Mouse (Mus musculus) liver, adult 2 months (tissue): ENCODE results near the gene Txlnb. TPM values are rescaled to one million over a fixed set of nuclear protein-coding genes. Genes with fewer than 3 reads are reported as not detected.

Source experiments
- DNase-seq: peaks from one replicate; pipeline ENCODE4 v3.0.0-alpha.2; 2011; ENCODE audit warnings: low read depth, low spot score; ENCODE audit errors: extremely low read depth
- H3K27ac ChIP-seq: fragments of 200-500 bp; replicated peaks from 2 replicates; pipeline ENCODE4 v1.5.1; 2012; ENCODE audit warnings: low read depth, mild to moderate bottlenecking, control low read depth, inconsistent platforms, low read length; ENCODE audit not compliant: insufficient read depth
- H3K27me3 ChIP-seq: fragments of 200-500 bp; 2 replicates; pipeline ENCODE4 v1.6.1; 2012; ENCODE audit warnings: mild to moderate bottlenecking, moderate library complexity, low read length, inconsistent platforms; ENCODE audit not compliant: control insufficient read depth, insufficient read depth
- H3K36me3 ChIP-seq: fragments of 200-500 bp; 2 replicates; pipeline ENCODE4 v1.6.1; 2012; ENCODE audit warnings: low read length, inconsistent platforms; ENCODE audit not compliant: control insufficient read depth, insufficient read depth
- H3K4me1 ChIP-seq: fragments of 200-500 bp; 2 replicates; pipeline ENCODE4 v1.6.1; 2011; ENCODE audit warnings: low read length; ENCODE audit not compliant: control insufficient read depth, insufficient read depth
- H3K4me3 ChIP-seq: fragments of 200-500 bp; 2 replicates; pipeline ENCODE4 v1.5.1; 2011; ENCODE audit warnings: low read depth, mild to moderate bottlenecking, control low read depth, low read length, moderate library complexity; ENCODE audit not compliant: insufficient read depth
- H3K79me2 ChIP-seq: fragments of 200-500 bp; 2 replicates; pipeline ENCODE4 v1.6.1; 2012; ENCODE audit warnings: inconsistent platforms, mild to moderate bottlenecking, low read length, moderate library complexity; ENCODE audit not compliant: control insufficient read depth, insufficient read depth
- H3K9ac ChIP-seq: fragments of 200-500 bp; 2 replicates; pipeline ENCODE4 v1.6.1; 2012; ENCODE audit warnings: low read depth, mild to moderate bottlenecking, control low read depth, inconsistent platforms, low read length
- CTCF ChIP-seq: fragments of 200-500 bp; IDR thresholded peaks from 2 replicates; pipeline ENCODE4 v1.5.1; 2011; ENCODE audit warnings: low read depth, low read length, control low read depth
- POLR2A ChIP-seq: fragments of 200-500 bp; IDR thresholded peaks from 2 replicates; pipeline ENCODE4 v1.6.1; 2011; ENCODE audit warnings: low read length, control low read depth; ENCODE audit not compliant: insufficient read depth; ENCODE audit errors: extremely low read depth
- WGBS: fragments of 180-500 bp; shearing (Covaris S2); methylation state at CpG from one replicate; pipeline ENCODE4 v1.1.7; 2018; 5-methylcytosine and 5-hydroxymethylcytosine counted together
- polyA plus RNA-seq: library from polyadenylated mRNA; depleted of rRNA; stranded (reverse); fragments of >200 nt; gene quantifications from 2 replicates; pipeline ENCODE4 v1.2.3, GENCODE M21; 2012; rRNA removed
- total RNA-seq: library from RNA; depleted of rRNA; stranded (reverse); fragments of >200 nt; gene quantifications from 2 replicates; pipeline ENCODE4 v1.2.3, GENCODE M21; 2014; rRNA removed

Gene Txlnb
- 0.07 and 0.18 TPM in 2 replicates for total RNA-seq
- polyA plus RNA-seq: 0.06 TPM in 1 of 2 replicates, not detected in the other

DNA sequence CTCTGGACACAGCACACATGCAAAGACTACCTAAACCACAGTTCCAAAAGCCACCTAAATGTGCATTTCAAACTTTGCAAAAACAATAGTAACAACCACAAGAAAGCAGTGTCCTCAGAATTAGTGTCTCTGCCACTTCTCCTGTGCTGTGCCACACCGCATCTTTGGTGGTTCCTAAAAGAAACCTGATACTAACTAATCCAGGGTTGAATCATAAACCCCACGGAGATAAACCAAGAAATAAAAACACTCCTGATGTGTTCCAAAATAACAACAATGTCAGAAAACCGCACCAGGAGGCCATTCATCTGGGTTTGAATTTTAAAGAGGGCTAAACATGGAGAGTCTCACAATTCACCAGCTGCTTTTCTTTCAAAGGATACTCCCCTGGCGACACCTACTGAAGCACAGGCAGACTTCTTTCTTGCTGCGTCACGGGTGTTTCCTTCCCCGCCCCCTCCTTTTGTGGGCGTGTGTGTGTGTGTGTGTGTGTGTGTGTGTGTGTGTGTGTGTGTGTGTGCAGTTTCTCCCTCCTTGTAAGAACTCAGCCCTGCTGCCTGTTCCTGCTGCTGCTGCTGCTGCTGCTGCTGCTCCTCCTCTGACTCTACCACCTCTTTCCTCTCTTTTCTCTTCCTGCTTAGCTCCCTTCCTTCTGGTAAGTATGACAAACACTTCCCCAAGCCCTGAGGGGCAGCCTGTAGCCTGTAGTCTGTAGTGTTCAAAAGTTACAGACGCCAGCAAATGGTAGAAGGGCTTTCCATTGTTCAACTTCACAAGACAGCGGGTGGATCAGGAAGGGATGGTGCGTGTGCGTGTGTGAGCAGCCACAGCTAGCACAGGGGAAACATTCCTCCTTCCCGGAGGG is at the start of gene Txlnb:
Gene Txlnb (plus strand): TSS at position 460 of the 865 bp plus-strand sequence.
- WGBS: 54% methylated on average over 13 of the region's 13 CpGs
- Histone ChIP-seq H3K4me3 (no peak within 1 kb of the TSS), H3K27ac (no peak within 1 kb of the TSS), H3K36me3 (no peaks in the 10 kb centered on the region), H3K9ac (0 out of 2 replicates have a peak within 1 kb of the TSS, but pooled peaks have one; percentile 12), H3K4me1 (no peaks in the 10 kb centered on the region), H3K79me2 (no peaks in the 10 kb centered on the region), H3K27me3 (no peaks in the 10 kb centered on the region)
- DNase-seq: no peak
- no peak for TF ChIP-seq CTCF
- TF ChIP-seq POLR2A: no peak

DNA sequence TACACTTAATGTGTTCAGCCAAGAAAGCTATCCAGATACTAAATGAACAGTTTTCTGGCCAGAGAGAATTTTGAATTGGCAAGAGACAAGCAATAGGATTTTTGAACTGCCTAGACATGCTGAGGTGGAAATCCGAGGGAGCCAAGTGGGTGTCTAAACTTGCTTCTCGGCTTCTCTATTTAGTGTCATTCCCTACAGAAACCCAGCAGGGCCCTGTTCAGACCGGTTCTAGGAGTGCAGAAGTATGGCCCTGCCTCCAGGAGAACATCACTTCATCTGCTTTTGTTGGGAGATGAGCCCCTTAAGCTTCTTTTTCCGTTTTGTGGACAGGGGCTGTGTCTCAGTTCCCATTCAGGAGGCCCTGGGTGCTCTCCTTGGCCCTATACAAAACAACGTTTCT is 43.5 kb upstream of the Txlnb start:
- Histone ChIP-seq H3K4me3 (no peak overlapping the region), H3K27ac (no peak overlapping the region), H3K36me3 (no peaks in the 10 kb centered on the region), H3K79me2 (no peaks in the 10 kb centered on the region), H3K9ac (no peak overlapping the region), H3K27me3 (no peaks in the 10 kb centered on the region), H3K4me1 (no peaks in the 10 kb centered on the region)
- no peak for TF ChIP-seq POLR2A
- no peak for TF ChIP-seq CTCF
- DNase-seq: no peak
- WGBS: 91% methylated on average over 5 of the region's 5 CpGs

DNA sequence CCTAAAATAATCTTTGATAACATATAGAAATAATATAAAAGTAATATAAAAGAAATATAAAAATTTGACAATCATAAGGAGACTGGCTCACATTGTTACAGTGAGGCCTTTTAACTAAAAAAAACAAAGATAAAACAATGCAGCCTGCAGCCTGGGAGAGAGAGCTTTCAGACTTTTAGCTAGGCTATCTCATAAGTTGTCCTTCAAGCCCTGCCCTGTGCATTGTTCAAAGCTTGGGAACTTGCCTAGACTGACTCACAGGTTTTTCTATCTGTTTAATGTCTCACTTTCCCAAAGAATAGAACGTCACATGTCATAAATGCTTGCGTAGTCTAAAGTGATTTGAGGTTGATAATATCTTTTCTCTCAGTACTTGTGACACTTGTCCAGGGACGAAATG is 36.3 kb upstream of the Txlnb start:
- Histone ChIP-seq H3K27ac (no peak overlapping the region), H3K4me1 (peaks cover 3% of the 10 kb centered on the region; the same call in 1 of the 2 replicates), H3K4me3 (no peak overlapping the region), H3K79me2 (no peaks in the 10 kb centered on the region), H3K27me3 (no peaks in the 10 kb centered on the region), H3K36me3 (no peaks in the 10 kb centered on the region), H3K9ac (no peak overlapping the region)
- TF ChIP-seq POLR2A (no peak), CTCF (no peak)
- no peak for DNase-seq
- 92% methylated on average over 3 of the region's 3 CpGs for WGBS

DNA sequence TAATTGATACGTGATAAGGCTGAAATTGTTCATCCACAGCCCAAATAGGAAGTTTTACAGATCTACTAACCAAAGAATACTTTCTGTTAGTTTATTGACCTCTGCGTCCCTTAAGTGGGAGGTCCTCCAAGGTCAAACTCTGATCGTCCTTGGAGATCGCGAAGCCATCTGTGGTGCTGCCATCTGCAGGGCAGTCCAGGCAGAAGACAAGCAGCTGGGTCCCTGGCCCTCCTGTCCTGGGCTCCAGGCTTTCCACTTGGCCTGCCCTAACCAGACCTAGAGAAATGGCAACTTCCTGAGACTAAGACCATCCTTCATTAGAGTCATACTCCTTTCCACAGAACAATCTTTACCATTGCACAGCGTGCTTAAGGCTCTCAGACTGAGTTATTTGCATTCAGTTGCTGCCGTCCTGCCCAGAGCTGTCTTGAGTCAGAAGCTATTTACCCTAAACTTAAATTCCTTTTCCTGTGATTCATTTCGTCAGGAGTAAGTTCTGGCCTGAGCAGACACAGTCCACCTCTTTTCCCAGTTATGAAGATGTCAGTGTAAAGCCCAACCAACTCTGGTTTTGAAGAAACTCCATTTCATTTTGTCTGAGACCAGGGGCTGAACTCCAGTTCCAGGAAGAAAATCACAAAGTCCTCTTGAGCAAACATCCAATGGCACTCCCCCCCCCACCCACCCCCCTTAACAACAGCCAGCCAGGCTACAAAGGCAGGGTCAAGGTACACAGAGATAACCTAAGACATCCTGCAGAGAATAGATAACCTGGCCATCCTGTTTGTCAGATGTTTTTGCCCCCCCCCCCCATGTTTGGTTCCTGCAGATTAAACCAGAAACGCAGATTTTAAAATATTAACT is 35.0 kb upstream of the Txlnb start:
- Histone ChIP-seq H3K27me3 (no peaks in the 10 kb centered on the region), H3K4me3 (no peak overlapping the region), H3K27ac (no peak overlapping the region), H3K4me1 (peaks cover 3% of the 10 kb centered on the region; the same call in 1 of the 2 replicates), H3K36me3 (no peaks in the 10 kb centered on the region), H3K79me2 (no peaks in the 10 kb centered on the region), H3K9ac (no peak overlapping the region)
- 44% methylated on average over 9 of the region's 9 CpGs for WGBS
- TF ChIP-seq CTCF: peak; percentile 57
- TF ChIP-seq POLR2A: no peak
- peak; percentile 9 for DNase-seq

DNA sequence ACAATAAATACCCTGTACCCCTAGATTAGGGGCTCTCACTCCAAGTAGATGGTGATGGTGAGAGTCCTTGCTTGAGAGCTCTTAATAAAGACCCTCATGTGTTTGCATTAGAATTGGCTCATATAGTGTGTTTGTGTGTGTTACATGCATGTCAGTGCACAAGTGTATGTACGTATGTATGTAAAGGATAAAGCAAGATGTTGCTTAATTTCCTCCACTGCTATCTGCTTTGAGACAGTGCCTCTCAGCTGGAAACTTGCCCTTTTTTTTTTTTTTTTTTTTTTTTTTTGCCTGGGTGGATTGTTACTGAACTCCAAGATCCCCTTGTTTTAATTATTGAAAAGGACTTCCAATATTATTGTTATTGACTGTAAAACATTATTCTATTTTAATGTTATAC is 34.4 kb upstream of the Txlnb start:
- 89% methylated on average over 1 of the region's 1 CpGs for WGBS
- Histone ChIP-seq H3K79me2 (no peaks in the 10 kb centered on the region), H3K4me1 (peaks cover 3% of the 10 kb centered on the region; the same call in 1 of the 2 replicates), H3K27me3 (no peaks in the 10 kb centered on the region), H3K4me3 (no peak overlapping the region), H3K27ac (no peak overlapping the region), H3K36me3 (no peaks in the 10 kb centered on the region), H3K9ac (no peak overlapping the region)
- TF ChIP-seq CTCF (no peak), POLR2A (no peak)
- no peak for DNase-seq
